Mouse (Mus musculus): Measurements from ENCODE around the gene Dusp28.

Dusp28 gene

GRCm38 (mm10) chr1:92907632-92908360, 1.0 kb downstream of the Dusp28 start:
- DNase-seq (ENCODE audit: low read depth, low spot score), result no peak

DNA sequence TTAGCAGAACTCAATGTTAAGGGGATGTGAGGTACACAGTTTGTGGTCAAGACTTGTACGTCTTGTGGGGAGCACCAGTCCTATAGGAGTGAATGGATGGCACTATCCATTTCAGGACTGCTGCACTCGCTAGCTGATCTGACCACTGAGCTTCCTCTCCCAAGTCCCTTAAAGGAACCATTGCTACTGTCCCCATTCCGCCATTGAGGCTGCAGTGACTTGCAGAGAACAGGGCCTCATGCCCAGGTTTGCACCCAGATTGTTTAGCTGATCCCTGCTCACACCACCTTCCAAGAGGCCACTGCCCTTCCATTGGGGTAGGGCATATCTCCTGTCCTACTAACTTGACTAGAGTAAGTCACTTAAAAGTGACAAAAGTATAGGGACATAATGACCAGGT, 1.9 kb downstream of the Dusp28 start:
- no peak for DNase-seq (ENCODE audit: low read depth, low spot score)

DNA sequence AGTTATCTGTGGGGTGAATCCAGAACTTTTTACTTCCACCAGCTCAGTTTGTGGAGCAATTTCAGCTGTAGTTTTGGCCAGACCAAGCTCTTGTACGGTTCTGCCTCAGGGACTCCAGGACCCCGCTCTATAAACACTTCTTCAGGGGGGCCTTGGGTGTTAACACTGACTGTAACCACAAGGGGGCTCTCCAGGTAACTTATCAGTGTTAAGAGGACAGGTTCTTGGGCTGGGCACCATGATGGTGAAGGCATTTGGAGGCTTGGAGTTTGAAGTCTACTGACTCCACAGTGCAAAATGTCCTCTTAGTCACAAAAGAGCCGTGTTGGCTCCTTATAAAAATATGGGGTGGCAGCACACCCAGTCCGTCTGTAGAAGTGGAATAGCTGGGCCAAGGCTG, 2.3 kb downstream of the Dusp28 start:
- no peak for DNase-seq (ENCODE audit: low read depth, low spot score)

- peak; percentile 11 for DNase-seq (ENCODE audit: low read depth, low spot score)
Observed at GRCm38 (mm10) chr1:92910239-92910885, 3.6 kb downstream of the Dusp28 start, which contains the start of gene Rnpepl1. TSS of gene Rnpepl1 (plus strand) at chr1:92910783.

DNA sequence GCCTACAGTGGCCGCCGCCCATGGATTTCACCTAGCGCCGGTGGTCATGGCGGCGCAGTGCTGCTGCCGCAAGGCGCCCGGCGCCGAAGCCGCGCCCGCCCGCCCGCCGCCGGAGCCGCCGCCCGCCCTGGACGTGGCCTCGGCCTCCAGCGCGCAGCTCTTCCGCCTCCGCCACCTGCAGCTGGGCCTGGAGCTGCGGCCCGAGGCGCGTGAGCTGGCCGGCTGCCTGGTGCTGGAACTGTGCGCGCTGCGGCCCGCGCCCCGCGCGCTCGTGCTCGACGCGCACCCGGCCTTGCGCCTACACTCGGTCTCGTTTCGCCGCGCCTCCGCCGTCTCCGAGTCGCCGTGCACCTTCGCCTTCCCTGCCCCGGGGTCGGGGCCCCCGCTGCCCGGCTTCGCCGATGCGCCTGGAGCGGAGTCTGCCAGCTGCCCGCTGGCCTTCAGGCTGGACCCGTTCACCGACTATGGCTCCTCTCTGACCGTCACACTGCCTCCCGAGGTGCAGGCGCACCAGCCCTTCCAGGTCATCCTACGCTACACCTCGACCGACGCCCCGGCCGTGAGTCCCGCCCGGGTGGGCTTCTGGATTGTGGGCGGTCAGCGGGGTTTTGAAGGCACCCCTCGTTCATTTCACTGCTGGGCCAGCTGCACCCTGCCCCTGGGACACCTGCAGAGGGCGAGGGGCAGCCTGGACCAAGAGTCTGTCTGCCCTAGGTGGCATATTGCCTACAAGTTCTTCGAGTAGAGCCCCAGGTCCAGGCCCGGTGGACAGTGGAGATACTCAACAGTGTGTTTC, 4.3 kb downstream of the Dusp28 start:
- DNase-seq (ENCODE audit: low read depth, low spot score), result no peak

DNA sequence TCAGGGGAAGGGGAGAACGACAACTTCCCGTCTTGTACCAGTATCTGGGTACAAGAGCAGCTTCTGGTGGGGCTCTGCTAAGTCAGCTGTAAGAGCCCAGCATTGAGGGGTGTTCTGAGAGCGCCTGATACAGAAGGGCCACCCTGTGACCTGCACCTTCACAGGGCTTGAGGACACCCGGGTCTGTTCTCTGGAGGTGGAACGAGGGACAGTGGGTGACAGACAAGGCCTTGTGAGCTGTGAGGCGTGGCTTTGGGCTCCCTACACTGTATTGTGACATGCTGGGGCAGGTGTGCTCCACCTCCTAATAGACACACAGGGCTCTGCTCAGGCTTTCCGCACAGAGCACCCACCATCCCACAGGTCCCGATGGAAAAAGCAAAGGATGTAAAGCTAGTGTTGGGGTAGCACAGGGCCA, 4.9 kb downstream of the Dusp28 start:
- DNase-seq (ENCODE audit: low read depth, low spot score), result no peak

DNA sequence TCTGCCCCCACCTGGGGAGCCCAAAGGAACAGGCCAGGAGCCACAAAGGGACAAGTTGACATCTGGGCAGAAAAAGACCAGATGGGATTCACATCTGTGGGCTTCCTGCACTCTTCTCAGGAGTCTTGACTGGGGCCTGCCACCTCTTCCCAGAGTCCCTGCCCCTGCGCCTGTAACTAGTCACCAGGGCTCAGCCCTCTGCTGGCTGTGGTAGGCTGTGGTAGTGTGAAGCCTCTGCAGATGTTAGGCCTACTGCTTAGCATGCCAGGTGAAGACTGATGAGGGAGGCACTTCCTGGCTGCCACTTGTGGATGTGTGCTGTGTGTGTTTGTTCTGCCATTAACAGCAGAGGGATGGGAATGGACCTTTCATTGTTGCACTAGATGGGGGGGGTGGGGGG, 5.5 kb downstream of the Dusp28 start:
- DNase-seq (ENCODE audit: low read depth, low spot score), result no peak

DNA sequence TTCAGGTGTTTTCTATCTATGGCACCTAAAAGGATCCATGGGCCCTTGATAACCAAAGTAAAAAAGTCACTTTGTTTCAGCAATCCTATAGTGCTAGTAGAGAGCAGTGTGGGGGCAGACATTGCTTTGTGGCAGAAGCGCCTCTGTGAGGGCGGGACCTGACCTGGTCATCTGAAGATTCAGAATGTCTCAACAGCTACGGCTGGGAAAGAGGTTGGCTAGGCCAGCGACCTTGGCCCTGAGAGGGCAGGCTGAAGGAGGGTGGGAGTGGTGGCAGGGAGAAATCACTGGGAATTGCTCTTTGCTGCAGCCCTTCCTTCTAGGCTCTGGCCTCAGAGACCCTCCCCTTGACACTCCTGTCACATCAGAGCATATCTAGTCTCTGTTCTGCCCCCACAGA, 7.5 kb downstream of the Dusp28 start:
- no peak for DNase-seq (ENCODE audit: low read depth, low spot score)

- DNase-seq (ENCODE audit: low read depth, low spot score), result no peak
Observed at GRCm38 (mm10) chr1:92914993-92915392, 8.2 kb downstream of the Dusp28 start.

DNA sequence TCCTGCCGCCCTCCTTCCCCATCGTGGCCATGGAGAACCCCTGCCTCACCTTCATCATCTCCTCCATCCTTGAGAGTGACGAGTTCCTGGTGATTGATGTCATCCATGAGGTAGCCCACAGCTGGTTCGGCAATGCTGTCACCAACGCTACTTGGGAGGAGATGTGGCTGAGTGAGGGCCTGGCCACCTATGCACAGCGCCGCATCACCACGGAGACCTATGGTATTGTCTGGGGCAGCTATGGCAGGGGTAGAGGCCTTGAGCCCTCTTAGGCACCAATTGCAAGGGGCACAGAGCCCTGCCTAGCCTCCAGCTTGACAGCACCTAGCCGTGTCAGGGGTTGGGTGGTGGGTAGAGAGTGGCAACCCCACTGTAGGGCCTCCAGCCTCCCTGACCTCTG, 9.9 kb downstream of the Dusp28 start:
- DNase-seq (ENCODE audit: low read depth, low spot score), result no peak

GRCm38 (mm10) chr1:92919151-92919550, 12.4 kb downstream of the Dusp28 start:
- no peak for DNase-seq (ENCODE audit: low read depth, low spot score)

DNA sequence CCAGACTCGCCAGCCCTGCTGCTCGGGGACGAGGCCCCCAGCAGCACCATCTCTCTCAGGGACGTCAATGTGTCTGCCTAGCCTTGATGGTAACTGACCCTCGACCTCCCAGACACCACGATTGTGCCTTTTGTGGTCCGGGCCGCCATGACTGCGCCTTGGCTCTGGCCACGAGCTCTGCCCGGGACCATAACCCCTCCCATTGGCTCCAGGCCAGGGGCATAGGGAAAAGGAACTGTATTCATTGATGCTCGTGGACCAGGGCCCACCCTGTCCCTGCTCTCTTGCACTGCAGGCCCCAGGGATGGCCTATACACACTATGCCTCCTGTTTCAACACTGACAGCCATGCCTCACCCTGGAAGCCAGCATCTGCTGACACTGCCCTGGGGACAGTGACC, 13.0 kb downstream of the Dusp28 start:
- DNase-seq (ENCODE audit: low read depth, low spot score), result no peak

- no peak for DNase-seq (ENCODE audit: low read depth, low spot score)
Observed at GRCm38 (mm10) chr1:92920474-92921200, 13.9 kb downstream of the Dusp28 start.

- no peak for DNase-seq (ENCODE audit: low read depth, low spot score)
Observed at GRCm38 (mm10) chr1:92921496-92921895, 14.7 kb downstream of the Dusp28 start.

DNA sequence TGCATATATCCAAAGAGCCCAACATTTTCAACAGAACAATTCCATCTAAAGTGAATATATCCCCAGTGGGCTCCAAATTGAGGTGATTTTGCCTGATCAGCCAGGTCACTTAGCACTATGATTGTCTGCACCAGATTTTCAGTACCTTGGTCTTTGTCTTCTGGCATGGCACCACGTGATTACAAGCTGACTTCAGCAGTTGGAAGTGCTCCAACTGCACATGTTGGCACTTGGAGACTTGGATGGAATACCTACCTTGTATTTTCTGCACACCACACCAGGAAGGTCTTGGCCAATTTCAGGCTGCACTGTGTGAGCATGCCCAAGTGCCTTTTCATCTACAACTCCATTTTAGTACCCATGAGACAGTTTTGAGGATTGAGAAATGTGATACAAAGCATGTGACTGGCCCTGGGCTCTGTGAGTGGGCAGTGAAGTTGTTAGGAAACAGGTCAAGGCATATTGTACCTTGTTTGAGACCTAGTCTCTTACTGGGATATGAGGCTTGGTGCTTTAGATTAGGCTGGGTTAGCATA, 23.5 kb downstream of the Dusp28 start:
- peak; percentile 13 for DNase-seq (ENCODE audit: low read depth, low spot score)

DNA sequence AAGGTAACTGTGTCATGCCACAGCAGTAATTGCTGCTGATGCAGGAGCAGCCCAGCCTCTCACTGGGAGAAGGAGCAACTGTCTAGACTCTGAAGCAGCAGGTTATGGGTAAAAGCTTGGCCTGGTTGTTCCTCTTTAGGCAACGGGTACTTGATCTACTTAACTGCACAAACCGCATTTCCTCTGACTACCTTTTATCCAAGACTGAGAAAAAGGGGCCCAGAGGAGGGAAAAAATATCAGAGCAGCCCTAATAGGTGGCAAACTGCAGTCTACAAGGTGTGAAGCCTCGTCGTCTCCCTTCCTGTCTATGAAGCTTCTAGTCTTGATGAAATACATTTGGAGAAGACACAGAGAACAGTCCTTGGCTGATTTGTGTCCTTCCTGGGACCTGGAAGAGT, 26.8 kb downstream of the Dusp28 start:
- no peak for DNase-seq (ENCODE audit: low read depth, low spot score)

GRCm38 (mm10) chr1:92934182-92934827, 27.5 kb downstream of the Dusp28 start, which contains the start of gene Capn10:
TSS of gene Capn10 (plus strand) at chr1:92934376.
- DNase-seq (ENCODE audit: low read depth, low spot score), result peak; percentile 99

DNA sequence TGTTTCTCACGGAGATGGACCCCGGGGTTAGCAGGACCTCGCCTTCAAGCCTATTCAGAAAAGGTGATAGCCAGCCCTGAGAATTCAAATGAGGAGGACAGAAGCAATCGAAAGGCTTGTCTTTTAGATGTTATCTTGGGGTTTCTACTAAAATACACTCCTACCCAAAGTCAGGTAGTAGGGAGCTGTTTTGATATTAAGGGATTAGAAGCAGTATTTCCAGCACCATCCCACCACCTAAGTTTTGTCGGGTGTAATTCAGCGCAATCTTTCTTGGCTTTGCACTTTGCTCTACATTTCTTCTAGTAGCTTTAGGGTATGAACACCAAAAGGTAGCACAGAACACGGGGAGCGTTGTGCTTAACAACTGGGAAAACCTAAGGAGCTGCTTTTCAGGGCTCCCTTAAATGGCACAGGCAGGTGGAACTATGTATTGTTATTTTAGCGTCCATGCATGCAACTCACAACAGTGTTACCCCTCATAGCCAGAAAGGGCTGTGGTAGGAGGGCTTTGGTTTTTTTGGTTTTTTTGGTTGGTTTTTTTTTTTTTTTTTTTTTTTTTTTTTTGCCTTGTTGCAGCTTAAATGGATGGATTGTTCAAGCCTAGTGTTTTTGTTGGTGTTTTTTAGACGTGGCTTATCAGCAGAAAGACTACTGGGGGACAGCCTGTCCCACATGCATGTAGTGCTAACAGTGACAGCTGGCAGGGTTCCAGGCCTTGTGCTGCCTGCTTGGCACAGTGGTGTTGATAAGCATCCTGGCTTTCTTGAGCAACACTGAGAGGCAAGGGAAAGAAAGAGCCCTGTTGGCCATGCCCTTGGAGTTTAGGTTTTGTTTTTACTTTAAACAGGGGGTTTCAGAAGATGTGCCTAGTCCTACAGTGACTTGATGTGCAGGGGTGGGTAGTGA, 28.5 kb downstream of the Dusp28 start:
- DNase-seq (ENCODE audit: low read depth, low spot score), result peak; percentile 59

- peak; percentile 62 for DNase-seq (ENCODE audit: low read depth, low spot score)
Observed at GRCm38 (mm10) chr1:92935977-92936376, 29.2 kb downstream of the Dusp28 start.

DNA sequence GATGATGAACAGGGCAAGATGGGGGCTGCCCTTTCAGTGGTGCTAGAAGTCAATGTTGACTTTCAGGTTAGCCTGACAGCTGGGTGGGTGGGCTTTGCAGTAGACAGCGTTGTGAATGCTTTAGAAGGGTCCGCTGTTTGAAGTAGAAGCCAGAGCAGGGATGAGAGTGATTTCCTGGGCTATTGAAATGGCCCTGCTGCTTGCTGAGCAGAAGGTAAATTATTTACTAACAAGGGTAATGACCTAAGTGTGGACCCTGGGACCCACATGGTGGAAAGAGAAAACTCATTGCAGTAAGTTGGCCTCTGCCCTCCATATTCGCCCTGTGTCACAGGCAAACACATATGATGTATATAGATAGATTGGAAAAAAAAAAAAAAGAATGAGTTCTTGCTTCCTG, 29.7 kb downstream of the Dusp28 start:
- DNase-seq (ENCODE audit: low read depth, low spot score), result no peak

Measured in 3T3-L1 (cell line).